Mouse (Mus musculus): Measurements from ENCODE around the gene Commd7.

Commd7 gene

DNA sequence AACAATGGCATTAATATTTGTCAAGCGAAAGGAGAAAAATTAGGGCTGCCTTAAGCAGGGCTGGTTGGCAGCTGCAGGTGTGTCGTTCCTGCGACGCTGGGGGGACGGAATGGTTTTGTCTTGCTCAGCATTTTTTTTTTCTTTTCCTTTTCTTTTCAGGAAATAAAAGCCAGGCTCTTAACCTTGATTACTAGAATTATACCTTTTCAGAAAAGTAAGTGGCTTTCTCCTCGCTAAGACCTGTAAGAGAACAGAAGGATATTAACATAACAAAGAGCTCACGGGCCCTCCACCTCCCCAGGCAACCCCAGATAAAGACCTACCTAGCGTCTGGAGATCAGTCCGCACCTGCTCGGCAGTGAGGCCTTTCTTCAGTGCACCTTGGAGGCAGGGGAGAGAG lies 10.1 kb downstream of the Commd7 start:
- in situ Hi-C loops (cut with MboI): no loop called here

DNA sequence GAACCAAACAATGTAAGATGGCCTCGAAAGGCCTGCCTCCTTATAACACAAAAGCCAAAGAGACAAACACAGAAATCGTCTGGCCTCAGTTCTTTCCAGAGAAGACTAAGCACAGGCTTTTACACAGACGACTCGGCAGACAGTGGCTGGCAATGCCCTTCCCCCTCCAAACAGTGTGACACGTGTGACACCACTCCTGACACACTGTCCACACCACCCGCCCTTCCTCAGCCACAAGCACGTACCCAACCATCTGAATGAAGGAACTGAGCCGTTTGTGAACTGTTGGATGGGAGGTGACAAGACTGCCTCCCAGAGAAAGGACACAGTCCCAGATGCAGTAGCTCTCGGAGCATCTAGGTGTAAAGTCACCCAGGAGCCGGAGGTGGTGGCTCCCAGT lies 13.7 kb downstream of the Commd7 start:
- in situ Hi-C loops (cut with MboI): no loop called here

DNA sequence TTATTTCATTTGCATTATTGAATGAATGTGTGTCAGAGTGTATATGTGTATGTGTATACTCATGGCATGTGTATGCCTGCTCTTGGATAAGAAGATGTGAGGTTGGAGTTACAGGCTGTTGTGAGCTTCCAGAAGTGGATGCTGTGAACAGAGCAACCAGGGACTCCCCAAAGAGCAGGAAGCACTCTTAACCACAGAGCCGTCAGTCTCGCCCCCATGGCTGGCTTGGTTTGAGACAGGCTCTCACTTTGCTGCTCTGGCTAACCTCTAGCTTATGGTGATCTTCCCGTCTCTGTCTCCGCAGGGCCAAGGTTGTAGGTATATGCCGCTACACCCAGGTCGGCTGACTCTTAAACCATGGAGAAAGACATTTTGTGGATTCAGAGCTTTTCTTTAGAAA lies 14.1 kb downstream of the Commd7 start:
- in situ Hi-C loops (cut with MboI): no loop called here

DNA sequence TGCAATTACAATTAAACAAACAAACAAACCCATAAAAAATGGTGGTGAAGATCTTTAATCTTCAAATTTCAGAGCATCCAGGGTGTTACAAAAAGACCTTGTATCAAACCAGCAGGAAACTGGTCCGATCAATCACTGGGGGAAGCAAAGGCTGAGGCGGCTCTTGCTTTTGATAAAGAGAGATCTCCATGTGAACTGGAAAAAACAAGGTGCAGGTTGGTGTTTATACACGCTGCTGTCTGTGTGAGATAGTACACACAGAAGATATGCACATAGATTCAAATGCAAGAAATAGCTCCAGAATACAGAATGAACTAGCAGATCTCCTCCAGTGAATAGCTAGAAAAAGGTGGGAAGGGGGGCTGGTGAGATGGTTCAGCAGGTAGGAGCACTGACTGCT lies 15.7 kb downstream of the Commd7 start:
- in situ Hi-C loops (cut with MboI): no loop called here

DNA sequence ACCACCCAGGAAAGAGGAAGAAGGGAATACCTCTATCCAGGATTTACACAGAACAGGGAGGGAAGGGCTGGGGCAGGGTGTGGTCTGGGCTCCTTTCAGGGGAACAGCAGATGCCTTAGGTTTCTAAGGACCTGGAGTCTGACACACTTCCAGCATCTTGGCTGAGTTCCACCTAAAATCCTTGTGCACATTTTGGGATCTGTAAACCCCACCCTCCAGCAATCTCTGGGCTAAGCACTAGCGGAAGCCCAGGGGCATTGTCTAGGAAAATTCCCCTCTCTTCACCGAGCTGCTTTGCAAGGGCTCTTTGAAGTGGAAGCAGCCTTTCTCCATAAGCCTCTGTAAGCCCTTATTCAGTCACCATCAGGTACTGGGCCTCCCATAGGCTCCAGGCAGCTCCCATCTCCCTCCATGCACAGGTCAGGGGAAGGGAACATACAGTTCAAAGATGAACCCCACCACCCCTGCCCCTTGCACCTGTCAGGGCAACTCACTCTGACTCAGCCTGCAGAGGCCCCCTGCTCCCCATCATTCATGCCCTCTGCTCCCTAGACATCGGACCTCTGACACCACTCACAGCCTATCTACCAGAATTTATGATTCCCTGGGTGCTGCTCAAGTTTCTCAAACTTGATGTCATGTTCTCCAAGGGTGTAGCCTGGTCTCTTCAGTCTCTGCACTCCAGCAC lies 19.8 kb downstream of the Commd7 start:
- in situ Hi-C loops (cut with MboI): no loop called here

DNA sequence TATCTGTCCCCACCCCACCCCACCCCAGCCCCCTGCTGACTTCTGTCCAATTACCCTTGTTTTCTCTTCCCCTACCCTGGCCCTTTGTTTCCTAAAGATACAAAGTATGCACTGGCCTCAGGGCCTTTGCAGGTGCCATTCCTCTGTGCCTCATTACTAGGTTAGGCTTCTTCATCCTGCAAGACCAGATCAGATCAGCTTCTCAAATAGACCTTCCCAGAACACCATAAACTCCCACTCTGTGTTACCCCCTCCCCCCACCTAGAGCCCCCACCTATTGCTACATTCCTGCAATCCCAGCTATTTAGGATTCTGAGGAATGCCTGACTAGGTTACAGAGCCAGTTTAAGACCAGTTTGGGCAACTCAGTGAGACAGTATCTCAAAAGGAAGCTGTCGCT lies 20.8 kb downstream of the Commd7 start:
- in situ Hi-C loops (cut with MboI): no loop called here

DNA sequence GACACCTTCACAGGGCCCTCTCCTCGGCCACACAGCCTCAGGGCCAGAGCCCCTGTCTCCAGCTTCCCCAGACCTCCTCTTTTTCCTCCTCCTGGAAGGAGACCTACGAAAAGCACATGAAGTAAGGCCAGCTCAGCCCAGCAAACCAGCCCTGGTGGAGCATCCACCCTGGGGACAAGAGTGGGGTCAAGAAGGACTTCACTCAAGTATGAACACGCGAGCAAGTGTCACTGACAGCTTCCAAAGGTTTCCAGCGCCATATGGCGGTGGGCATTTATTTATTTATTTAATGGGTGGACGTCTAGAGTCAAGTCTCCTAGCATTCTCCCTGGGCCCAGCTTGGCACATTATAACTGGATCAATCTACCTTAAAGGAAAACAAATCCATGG lies 21.3 kb downstream of the Commd7 start:
- in situ Hi-C loops (cut with MboI): no loop called here

DNA sequence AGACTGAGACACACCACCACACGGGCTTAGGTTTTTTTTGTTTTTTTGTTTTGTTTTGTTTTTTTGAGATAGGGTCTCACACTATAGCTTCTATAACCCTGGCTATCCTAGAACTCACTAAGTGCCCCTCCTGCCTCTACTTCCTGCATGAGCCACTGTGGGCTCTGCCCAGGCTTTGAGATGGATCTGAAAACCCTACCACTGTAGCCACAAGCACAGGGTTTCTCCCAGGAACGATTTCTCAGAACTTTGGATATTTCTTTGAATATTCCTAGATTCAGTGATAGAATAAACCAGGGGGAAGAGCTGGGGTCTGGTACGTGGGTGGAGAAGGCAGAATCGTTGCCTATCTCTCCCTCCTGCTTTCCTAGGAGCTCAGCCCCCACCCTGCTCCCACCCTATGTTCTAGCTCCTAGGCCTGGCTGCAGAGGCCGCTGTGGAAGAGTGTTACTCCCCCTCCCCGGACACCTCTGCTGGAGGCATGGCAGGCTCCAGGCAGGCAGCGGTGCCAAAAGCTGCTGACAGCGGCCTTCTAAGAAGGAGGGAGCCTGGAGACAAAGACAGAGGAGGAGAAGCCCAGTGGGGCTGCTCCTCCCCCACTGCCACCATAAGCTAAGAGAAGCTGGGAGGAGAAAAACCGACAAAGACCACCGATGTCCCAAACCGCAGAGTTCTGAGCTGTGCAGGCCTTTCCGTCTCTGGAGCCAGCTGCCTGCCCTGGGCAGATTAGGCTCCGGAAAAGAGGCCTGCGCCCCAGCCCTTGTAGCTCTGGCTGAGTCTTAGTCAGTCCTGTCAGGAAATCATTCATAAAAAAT lies 21.9 kb downstream of the Commd7 start:
- in situ Hi-C loops (cut with MboI): no loop called here

DNA sequence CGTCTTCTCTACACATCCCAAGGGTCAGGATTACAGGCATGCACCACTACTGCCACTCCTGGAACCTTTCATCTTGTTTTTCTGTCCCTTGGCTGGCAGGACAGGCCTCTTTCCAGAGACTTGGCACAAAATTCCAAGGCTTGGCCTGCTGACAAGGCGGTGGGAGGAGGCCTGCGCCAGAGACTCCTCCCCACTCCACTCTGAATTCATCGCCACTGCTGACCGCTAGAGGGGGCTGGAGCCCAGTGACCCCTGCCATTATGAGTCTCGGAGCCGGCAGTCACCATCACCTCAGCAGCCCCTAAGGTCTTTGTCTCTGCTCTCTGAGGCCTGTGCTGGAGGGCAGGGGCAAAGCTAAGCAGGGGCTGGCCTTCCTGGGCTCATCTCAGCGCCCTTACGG lies 23.0 kb downstream of the Commd7 start:
- in situ Hi-C loops (cut with MboI): no loop called here

DNA sequence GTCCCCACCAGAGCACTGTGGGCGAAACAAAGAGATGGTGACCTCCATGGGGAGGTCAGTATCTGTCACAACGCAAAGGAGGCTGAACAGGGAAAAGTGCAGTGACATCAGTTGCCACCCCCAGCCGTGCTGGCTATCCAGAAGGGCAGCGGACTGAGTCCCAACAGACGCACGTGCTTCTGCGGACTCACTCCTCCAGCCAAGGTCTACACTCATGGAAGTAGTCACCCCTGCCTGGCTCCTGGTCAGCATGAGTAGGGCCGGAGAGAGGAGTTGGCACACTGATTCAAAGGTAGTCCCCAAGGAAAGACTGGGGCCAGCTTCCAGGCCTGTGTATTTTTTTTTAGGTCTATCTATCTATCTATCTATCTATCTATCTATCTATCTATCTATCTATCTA lies 23.5 kb downstream of the Commd7 start:
- in situ Hi-C loops (cut with MboI): no loop called here

DNA sequence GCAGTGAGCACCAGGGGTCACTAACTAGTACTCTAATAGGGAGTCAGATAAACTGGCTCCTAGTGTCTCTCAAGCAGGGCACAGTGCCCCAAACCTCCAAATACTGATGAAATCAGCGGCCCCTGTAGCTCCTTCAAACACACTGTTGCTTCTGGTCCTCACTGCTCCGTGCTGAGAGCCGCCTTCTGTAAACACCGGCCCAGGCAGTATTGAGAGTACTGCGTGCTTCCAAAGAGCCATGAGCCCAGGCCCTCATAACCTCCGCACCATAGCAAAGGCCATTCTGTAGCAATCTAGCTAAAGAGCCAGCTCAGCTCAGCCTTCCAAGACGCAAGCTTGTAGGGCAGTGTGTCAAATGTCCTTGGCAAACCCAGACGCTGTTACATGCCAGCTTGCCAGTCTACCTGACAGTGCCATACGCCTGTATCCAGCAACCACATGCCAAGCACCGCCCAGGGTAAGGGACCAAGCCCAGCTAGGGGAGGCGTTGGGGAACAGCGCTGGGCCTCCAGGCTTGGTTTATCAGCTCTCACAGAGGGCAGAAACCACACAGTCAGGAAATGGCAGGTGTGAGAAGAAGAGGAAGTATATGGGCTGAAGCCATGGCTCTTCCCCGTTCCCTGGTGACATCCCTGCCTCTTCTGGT lies 24.6 kb downstream of the Commd7 start:
- in situ Hi-C loops (cut with MboI): no loop called here

DNA sequence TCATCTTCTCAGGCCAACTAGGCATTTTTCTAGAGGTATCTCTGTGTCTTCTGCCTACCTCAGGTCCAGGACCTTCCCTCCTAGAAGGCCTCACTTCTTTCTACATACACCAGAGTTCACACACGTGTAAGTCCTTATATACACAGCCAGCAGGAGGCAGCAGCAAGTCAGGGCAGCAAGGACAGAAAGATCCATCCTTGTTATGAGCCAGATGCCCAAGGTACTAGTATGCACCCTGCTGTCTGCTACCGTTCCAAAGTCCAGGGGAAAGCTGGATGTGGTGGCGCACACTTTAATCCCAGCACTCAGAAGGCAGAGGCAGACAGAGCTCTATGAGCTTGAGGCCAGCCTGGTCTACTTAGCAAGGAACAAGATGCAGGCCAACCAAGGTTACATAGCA lies 26.2 kb downstream of the Commd7 start:
- in situ Hi-C loops (cut with MboI): no loop called here

DNA sequence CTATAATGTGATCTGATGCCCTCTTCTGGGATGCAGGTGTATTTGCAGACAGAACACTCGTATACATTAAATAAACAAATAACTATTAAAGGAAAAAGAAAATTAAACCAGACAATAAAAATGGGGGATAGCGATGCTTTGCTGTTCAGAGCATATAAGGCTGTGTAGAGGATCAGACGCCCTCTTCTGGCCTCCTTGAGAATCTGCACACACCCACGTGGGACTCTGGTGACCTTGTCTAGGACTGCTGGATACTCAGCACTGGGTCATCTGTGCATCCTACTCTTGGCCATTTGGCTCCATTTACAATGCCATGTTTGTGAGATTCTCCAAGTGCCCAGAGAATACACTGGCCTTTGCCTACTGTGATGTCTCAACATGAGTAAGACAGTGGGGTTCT lies 28.9 kb downstream of the Commd7 start:
- in situ Hi-C loops (cut with MboI): no loop called here

DNA sequence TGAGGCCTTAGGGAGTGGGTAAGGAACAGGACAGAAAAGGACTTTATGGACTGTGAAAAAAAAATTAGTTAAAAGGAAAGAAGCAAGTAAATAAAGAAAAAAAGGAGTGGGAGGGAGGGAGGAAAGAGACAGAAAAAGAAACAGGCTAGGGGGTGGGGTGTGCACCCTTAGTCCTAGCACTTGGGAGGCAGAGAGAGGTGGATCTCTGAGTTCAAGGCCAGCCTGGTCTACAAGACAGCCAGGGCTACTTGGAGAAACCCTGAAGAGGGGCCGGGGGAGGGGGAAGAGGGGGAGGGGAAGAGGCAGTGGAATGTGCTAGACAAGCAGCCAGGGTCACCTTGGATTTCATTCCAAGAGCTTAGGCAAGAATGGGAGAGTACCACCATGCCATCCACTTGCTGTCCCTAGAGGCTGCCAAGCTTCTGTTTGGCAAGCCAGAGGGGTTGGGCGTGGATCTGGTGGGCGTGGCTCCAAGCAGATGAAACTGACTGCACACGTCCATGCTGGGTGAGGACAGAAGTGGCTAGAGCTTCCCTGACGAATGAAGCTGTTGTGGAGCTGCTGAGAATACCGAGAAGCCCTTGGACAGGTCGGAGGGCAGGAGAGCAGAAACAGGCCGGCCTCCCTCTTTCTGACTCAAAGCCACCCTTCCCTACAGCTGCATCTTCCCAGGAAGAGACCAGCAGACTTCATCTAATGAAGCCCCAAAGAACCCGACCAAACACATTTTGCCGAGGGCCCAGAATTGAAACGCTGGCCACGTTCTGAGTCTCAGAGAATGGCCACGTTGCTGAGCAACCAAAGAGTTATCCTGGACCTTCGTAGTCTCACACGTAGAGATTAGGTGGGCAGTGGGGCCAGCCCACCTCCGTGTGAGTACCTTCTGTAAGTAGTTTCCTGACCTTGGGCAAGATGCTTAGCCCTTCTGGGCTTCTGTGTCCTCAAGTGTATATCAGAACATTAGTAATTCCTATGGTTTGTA lies 31.6 kb downstream of the Commd7 start:
- in situ Hi-C loops (cut with MboI): no loop called here

DNA sequence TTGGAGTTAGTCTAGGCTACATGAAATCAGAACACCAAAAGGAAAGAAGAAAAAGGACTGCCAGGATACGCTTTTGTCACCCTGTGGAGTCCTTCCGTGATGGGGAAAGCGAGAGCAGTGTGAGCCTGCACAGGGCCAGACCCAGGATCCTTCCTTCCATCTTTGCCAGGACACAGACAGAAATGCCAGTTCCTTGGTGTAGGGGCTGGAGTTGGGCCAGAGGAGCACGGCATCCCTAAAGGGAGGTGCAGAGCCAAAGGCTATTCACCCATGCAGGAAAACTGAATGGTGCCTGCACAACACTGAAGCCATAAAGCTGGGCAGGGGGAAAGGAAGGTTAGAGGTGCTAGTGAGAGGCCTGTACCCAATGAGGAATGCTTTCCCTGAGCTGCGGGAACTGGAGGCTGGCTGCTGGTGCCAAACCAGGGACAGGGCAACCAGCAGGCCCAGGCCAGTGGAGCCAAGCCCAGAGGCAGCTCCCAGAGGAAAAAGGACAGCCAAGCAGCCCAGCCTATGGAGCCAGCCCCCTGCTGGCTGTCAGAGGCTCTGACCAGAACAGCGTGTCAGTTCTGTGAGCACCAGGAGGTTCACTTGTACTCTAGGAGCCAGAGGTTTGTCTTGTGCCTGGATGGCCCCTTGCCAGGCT lies 32.4 kb downstream of the Commd7 start:
- in situ Hi-C loops (cut with MboI): no loop called here

DNA sequence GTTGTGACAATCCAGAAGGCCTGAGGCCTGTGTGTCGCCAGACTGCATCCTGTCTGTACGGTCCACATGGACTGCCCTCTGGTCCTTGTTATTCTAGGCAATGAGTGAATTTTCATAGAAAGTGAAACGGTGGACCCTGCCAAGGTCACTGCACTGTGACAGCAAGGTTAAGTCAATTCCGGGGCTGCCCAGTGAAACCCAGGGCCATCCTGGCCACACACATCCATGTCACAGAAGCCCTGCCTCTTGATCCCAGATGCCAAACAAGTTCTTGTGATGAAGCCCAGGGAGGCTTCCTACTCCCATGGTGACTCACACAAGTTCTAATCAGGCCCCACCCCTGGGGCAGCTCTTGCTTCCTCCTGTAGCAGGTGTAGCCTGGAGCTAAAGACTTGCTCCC lies 35.0 kb downstream of the Commd7 start:
- in situ Hi-C loops (cut with MboI): no loop called here

DNA sequence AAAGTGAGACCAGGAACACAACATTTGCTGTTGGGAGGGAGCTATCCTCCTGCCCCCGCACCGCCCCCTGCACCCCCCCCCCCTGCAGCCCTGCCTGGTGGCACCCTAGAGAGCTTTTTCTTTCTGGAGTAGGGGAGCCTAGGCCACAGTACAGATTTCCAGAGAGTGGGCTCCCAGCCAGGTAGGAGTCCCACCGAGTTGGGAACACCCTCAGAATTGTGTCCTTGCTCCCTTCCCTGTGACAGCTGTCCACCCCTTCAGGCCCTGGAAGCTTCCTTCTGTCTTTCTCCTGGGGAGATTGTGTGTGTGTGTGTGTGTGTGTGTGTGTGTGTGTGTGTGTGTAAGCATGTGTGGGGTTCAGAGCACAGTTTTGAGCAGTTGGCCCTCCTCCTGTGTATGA lies 35.6 kb downstream of the Commd7 start:
- in situ Hi-C loops (cut with MboI): no loop called here

DNA sequence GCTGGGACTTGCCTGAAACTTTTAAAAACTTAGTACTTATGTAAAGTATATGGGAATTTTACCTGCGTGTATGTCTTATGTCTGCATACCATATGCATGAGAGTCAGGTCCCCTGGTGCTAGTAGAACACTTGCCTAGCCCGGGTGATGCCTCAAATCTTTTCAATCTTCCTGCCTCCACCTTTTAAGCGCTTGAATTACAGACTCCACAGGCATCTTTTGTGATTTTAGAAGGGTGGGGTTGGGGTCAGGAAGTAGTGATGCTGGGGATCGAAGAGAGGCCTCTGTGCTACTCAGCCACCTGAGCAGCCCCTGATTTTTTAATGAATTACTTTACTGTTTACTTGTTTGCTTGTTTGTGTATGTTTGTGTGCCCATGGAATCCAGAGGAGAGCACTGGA lies 37.6 kb downstream of the Commd7 start:
- in situ Hi-C loops (cut with MboI): no loop called here

DNA sequence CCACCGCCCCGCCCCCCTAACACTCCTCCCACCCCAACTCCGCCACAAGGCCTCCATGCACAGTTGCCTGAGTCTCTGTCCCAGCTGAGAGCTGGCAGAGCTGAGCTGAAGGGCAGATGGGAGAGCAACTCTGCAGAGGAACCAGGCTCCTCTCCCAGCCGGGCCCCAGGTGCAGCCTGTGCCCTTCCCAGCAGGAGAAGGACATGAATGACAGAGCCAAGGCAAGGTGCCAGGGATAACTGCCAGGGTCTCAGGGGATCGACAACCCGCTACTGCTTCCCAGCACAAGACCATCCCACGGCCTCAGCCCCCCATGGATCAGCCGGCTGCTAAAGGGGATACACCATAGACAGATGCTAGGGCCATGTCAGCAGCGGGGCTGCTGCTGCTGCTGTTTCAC lies 39.4 kb downstream of the Commd7 start:
- in situ Hi-C loops (cut with MboI): no loop called here

DNA sequence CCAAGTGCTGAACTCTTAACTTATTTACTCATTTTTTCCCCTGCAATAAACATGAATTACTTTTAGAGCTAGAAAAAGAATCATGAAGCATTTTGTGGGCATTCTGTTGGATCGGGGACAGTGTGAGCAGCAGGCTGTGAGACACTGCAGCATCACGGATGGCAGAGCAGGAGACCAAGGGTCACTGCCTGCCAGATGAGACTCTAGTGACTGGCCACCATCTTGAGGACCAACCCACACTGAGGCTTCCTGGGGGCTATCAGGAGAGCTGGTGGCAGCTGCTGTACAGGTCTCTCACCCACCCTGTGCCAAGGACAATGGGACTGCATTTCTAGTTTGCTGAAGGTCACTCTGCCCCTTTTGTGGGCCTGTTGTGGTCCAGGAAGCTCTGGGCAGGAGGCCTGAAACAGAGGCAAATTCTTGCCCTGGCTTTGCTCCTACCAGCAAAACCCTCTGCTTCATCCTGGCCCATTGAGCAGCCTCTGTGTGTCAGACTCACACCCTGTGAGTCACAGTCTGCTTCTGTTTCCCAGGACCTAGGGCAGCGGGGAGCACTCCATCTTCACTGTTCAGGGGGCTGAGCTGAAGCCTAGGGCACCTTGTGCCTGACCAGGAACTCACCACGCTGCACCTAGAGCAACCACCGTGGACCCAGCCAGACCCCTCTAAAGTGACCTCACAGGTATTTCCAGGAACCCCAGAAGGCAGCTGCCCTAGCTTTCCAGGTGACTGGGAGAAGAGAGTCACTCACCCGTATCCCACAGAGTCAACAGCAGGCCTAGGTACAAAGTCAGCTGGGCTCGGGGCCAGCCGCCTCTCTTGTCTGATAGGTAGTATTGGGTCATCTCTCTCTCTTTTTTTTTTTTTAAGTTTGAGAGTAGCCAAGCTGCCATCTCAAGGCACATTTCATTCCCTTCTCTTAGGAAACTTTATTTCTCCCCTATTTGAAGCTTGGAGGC lies 40.2 kb downstream of the Commd7 start:
- in situ Hi-C loops (cut with MboI): no loop called here
